Mouse (Mus musculus) left cerebral cortex, adult 6 months (tissue): Measurements from ENCODE around the gene Cyp2j6. TPM values are rescaled to one million over a fixed set of nuclear protein-coding genes. Genes with fewer than 3 reads are reported as not detected.

Experiments used
- long read RNA-seq, 2 experiments: library from polyadenylated mRNA; unstranded; transcript quantifications; one replicate each; pipeline ENCODE4 v2.0.0; 2019 to 2020
- polyA plus RNA-seq: library from polyadenylated mRNA; unstranded; fragments of <200 nt; fragmentation: Nextera tagmentation; gene quantifications from 2 replicates; pipeline ENCODE4 v1.2.3, GENCODE M21; 2021

Cyp2j6 gene
- polyA plus RNA-seq, result 9.3 and 9.9 TPM in 2 replicates
- long read RNA-seq, experiment 1, transcript Cyp2j6-201 (9 exons, 3,605 nt), result major isoform, 139 of 148 reads
- long read RNA-seq, experiment 1, partial matches to known transcripts, result 0 of 148 reads
- long read RNA-seq, experiment 1, other reads (novel, unspliced or antisense), result 9 of 148 reads
- long read RNA-seq, experiment 2, transcript Cyp2j6-201 (9 exons, 3,605 nt), result major isoform, 20 of 26 reads
- long read RNA-seq, experiment 2, partial matches to known transcripts, result 6 of 26 reads
- long read RNA-seq, experiment 2, other reads (novel, unspliced or antisense), result 0 of 26 reads

GRCm38 (mm10) chr4:96553133-96553819, at the start of gene Cyp2j6:
Gene Cyp2j6, minus strand, starts transcription at chr4:96553661.

GRCm38 (mm10) chr4:96590911-96591790, 37.7 kb upstream of the Cyp2j6 start, which contains the start of gene Cyp2j9:
Gene Cyp2j9, minus strand, starts transcription at chr4:96591578.

GRCm38 (mm10) chr4:96507286-96507685, 46.2 kb downstream of the Cyp2j6 start, which contains the start of gene Cyp2j8:
Gene Cyp2j8, minus strand, starts transcription at chr4:96507386.

Other genes with a start within 250 kb of the Cyp2j6 start
- not detected in 2 replicates for gene Cyp2j11, start 205.0 kb downstream of the Cyp2j6 start, polyA plus RNA-seq
- gene Cyp2j8, start 46.3 kb downstream of the Cyp2j6 start, polyA plus RNA-seq, result not detected in 2 replicates
- 27.9 and 32.0 TPM in 2 replicates for gene Cyp2j9, start 37.9 kb upstream of the Cyp2j6 start, polyA plus RNA-seq
- not detected in 2 replicates for gene Cyp2j5, start 110.5 kb upstream of the Cyp2j6 start, polyA plus RNA-seq
- 0.13 TPM in 1 of 2 replicates, not detected in the other for gene Gm12695, start 231.5 kb upstream of the Cyp2j6 start, polyA plus RNA-seq